30 mouse cellular contexts compared by ENCODE assay signal in the genomic region with DNA sequence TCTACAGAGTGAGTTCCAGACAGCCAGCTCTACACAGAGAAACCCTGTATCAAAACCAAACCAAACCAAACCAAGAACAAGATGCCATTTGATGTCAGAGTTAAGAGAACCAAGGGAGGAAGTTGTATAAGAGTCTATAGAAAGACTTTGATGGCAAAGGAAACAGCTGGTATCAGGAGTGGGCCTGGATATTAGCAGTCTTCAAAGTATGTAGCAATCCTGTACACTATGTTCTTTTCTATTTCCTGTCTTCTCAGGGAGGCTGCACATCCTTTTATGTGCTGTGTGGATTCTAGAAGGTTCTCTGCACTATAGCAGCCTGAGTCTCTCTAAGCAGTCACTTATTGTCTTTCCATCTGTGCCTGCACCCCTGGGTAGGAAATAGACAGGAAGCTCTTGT. TPM values are rescaled to one million over a fixed set of nuclear protein-coding genes. Genes with fewer than 3 reads are reported as not detected.
DNase-seq lines count a peak whose midpoint lies in the region; ATAC-seq and TF ChIP-seq lines count a peak whose summit lies in the region.
"Had no signal": no experiment of that assay in that cellular context is flagged by ENCODE, and none has a peak within 500 bp of the region (broad histone marks: within the 10 kb centered on the region; RNA-seq: fewer than 3 reads in every experiment).

No protein-coding gene starts in this region.

- no peak overlapping the region for H3K4me2 ChIP-seq in heart, postnatal 0 days (ENCODE audit: low read depth, low read length)
- no peak overlapping the region for H3K4me2 ChIP-seq in lung, postnatal 0 days (replicated peaks; ENCODE audit: low read depth, low read length)
- H3K4me2 ChIP-seq: embryonic facial prominence, embryonic 15.5 days; forebrain, embryonic 15.5 days; heart, embryonic 13.5 days; hindbrain, embryonic 13.5 days had no signal

- H3K4me3 ChIP-seq in heart, postnatal 0 days (ENCODE audit: low read depth, low read length) = no peak overlapping the region
- H3K4me3 ChIP-seq in lung, postnatal 0 days (ENCODE audit: low read depth, low read length) = no peak overlapping the region
- H3K4me3 ChIP-seq: embryonic facial prominence, embryonic 15.5 days; erythroblast, embryonic 14.5 days; forebrain, embryonic 10.5 days; forebrain, embryonic 15.5 days; heart, embryonic 13.5 days; hindbrain, embryonic 13.5 days had no signal

- no peak for TF ChIP-seq CTCF in heart, postnatal 0 days (IDR thresholded peaks at IDR 0.05; ENCODE audit: low read depth)
- TF ChIP-seq CTCF in lung, postnatal 0 days (IDR thresholded peaks at IDR 0.05) = no peak

- no peak for ATAC-seq in heart, postnatal 0 days (ENCODE audit: insufficient read depth, low read depth)
- ATAC-seq in lung, postnatal 0 days = no peak; the same call in 1 of the 2 replicates
- ATAC-seq: forebrain, embryonic 15.5 days; hindbrain, postnatal 0 days had no signal

- peak; percentile 74; the same call in 1 of the 2 replicates for TF ChIP-seq EP300 in heart, postnatal 0 days (IDR thresholded peaks at IDR 0.05; ENCODE audit: low read depth)
- TF ChIP-seq EP300 in lung, postnatal 0 days (IDR thresholded peaks at IDR 0.05) = peak; percentile 84

- H3K9ac ChIP-seq in heart, postnatal 0 days (replicated peaks; ENCODE audit: low read depth, low read length) = no peak overlapping the region
- no peak overlapping the region for H3K9ac ChIP-seq in lung, postnatal 0 days (replicated peaks; ENCODE audit: low read depth)
- H3K9ac ChIP-seq: embryonic facial prominence, embryonic 15.5 days; forebrain, embryonic 15.5 days; heart, embryonic 13.5 days; hindbrain, embryonic 13.5 days had no signal

- peak; percentile 51 for DNase-seq in heart, postnatal 0 days (ENCODE audit: low spot score)
- DNase-seq in heart, postnatal 25 days (ENCODE audit: low spot score) = no peak
- DNase-seq in lung, postnatal 0 days (ENCODE audit: low spot score) = peak; percentile 78
- no peak for DNase-seq in lung, postnatal 25 days (ENCODE audit: low spot score)
- peak; percentile 33 for DNase-seq in 416B (ENCODE audit: low read depth)
- peak; percentile 80 for DNase-seq in naive thymus-derived CD4-positive, alpha-beta T cell, adult 2 months (ENCODE audit: low read depth)
- DNase-seq in adrenal gland, adult 8-10 months = no peak
- DNase-seq in ovary, postnatal 36 days (ENCODE audit: low spot score) = no peak
- DNase-seq: adrenal gland, adult 2 months; cerebellum, adult 11 months; cerebellum, adult 8-10 months; cerebellum, postnatal 14 days; embryo, embryonic 11 days; gastrocnemius, postnatal 36 days; heart, adult 11 months; heart, postnatal 10 days had no signal

- H3K4me1 ChIP-seq in heart, postnatal 0 days (ENCODE audit: control insufficient read depth, insufficient read depth) = 0 out of 2 replicates have a peak, but pooled peaks cover 6% of the 10 kb centered on the region
- peaks cover 5% of the 10 kb centered on the region; the same call in 1 of the 2 replicates for H3K4me1 ChIP-seq in lung, postnatal 0 days (ENCODE audit: insufficient read depth, low read depth, low read length)

- intact Hi-C loops in heart, postnatal 25 days (cut with DNase I) = loop anchor here (5.0 kb wide), 2 partner anchors 126 to 196 kb away; partner anchors contain the start of genes Fiz1 and Zfp524

- H3K9me3 ChIP-seq in heart, postnatal 0 days (replicated peaks; ENCODE audit: control insufficient read depth, low read length) = no peaks in the 10 kb centered on the region
- H3K9me3 ChIP-seq in lung, postnatal 0 days (ENCODE audit: low read length) = no peaks in the 10 kb centered on the region
- H3K9me3 ChIP-seq: embryonic facial prominence, embryonic 15.5 days; forebrain, embryonic 10.5 days; forebrain, embryonic 15.5 days; heart, embryonic 13.5 days; hindbrain, embryonic 13.5 days had no signal

- peak overlapping the region; percentile 55 for H3K27ac ChIP-seq in heart, postnatal 0 days (ENCODE audit: low read depth)
- H3K27ac ChIP-seq in lung, postnatal 0 days (ENCODE audit: low read length) = peak overlapping the region; percentile 35; the same call in 1 of the 2 replicates
- H3K27ac ChIP-seq: embryonic facial prominence, embryonic 15.5 days; forebrain, embryonic 10.5 days; forebrain, embryonic 15.5 days; heart, embryonic 13.5 days; hindbrain, embryonic 13.5 days; hindbrain, postnatal 0 days had no signal

- no peaks in the 10 kb centered on the region for H3K36me3 ChIP-seq in heart, postnatal 0 days (replicated peaks; ENCODE audit: control insufficient read depth, insufficient read depth, low read length)
- H3K36me3 ChIP-seq in lung, postnatal 0 days (ENCODE audit: insufficient read depth, low read length) = no peaks in the 10 kb centered on the region
- H3K36me3 ChIP-seq: embryonic facial prominence, embryonic 15.5 days; forebrain, embryonic 15.5 days; heart, embryonic 13.5 days; hindbrain, embryonic 13.5 days had no signal

- H3K27me3 ChIP-seq in heart, postnatal 0 days (ENCODE audit: control insufficient read depth, insufficient read depth, low read length) = no peaks in the 10 kb centered on the region
- no peaks in the 10 kb centered on the region for H3K27me3 ChIP-seq in lung, postnatal 0 days (replicated peaks; ENCODE audit: insufficient read depth, low read length)
- H3K27me3 ChIP-seq: embryonic facial prominence, embryonic 15.5 days; forebrain, embryonic 15.5 days; heart, embryonic 13.5 days; hindbrain, embryonic 13.5 days had no signal

RNA-seq across cellular contexts. Expression of gene Ube2s, which starts 4.2 kb away (rescaled TPM):
- 440 and 486 TPM in 2 replicates for total RNA-seq in heart, postnatal 0 days (2014; rRNA removed; ENCODE audit: low replicate concordance)
- polyA plus RNA-seq in heart, postnatal 0 days (2015; fragmentation: Nextera tagmentation; extraction: Ambion mirVana) = 156 and 174 TPM in 2 replicates
- 10 to 100 TPM; 84.6 to 93.3 TPM for total RNA-seq in heart, postnatal 25 days (2021)
- 158 and 162 TPM in 2 replicates for polyA plus RNA-seq in lung, postnatal 0 days (2015; fragmentation: Nextera tagmentation; extraction: Ambion mirVana)
- total RNA-seq in adrenal gland, adult 8-10 months (2022) = 100 to 1,000 TPM in 3 of 4 experiments, 10 to 100 TPM in 1; 96.8 to 127 (median 118) TPM

RNA-seq across cellular contexts. Expression of gene Rpl28, which starts 23.9 kb away (rescaled TPM):
- total RNA-seq in heart, postnatal 0 days (2014; rRNA removed; ENCODE audit: low replicate concordance) = 141 and 173 TPM in 2 replicates
- polyA plus RNA-seq in heart, postnatal 0 days (2015; fragmentation: Nextera tagmentation; extraction: Ambion mirVana) = 259 and 269 TPM in 2 replicates
- 100 to 1,000 TPM; 489 to 533 TPM for total RNA-seq in heart, postnatal 25 days (2021)
- 282 and 294 TPM in 2 replicates for polyA plus RNA-seq in lung, postnatal 0 days (2015; fragmentation: Nextera tagmentation; extraction: Ambion mirVana)
- total RNA-seq in adrenal gland, adult 8-10 months (2022) = 100 to 1,000 TPM; 593 to 922 (median 693) TPM

RNA-seq across cellular contexts. Expression of gene Tmem238, which starts 27.1 kb away (rescaled TPM):
- 2.2 and 21.0 TPM in 2 replicates for total RNA-seq in heart, postnatal 0 days (2014; rRNA removed; ENCODE audit: low replicate concordance)
- polyA plus RNA-seq in heart, postnatal 0 days (2015; fragmentation: Nextera tagmentation; extraction: Ambion mirVana) = 8.0 and 8.6 TPM in 2 replicates
- 1 to 10 TPM; 3.5 to 4.3 TPM for total RNA-seq in heart, postnatal 25 days (2021)
- 39.2 and 45.4 TPM in 2 replicates for polyA plus RNA-seq in lung, postnatal 0 days (2015; fragmentation: Nextera tagmentation; extraction: Ambion mirVana)
- 10 to 100 TPM in 2 of 4 experiments, 1 to 10 TPM in 2; 7.2 to 11.8 (median 10.1) TPM for total RNA-seq in adrenal gland, adult 8-10 months (2022)

RNA-seq across cellular contexts. Expression of gene Shisa7, which starts 27.9 kb away (rescaled TPM):
- 0.23 TPM in 1 of 2 replicates, not detected in the other for total RNA-seq in heart, postnatal 0 days (2014; rRNA removed; ENCODE audit: low replicate concordance)
- not detected in 2 replicates for polyA plus RNA-seq in heart, postnatal 0 days (2015; fragmentation: Nextera tagmentation; extraction: Ambion mirVana)
- under 1 TPM in 1 of 2 experiments, not detected in 1; 0.08 TPM for total RNA-seq in heart, postnatal 25 days (2021)
- polyA plus RNA-seq in lung, postnatal 0 days (2015; fragmentation: Nextera tagmentation; extraction: Ambion mirVana) = 0.43 and 0.51 TPM in 2 replicates
- total RNA-seq in adrenal gland, adult 8-10 months (2022) = 1 to 10 TPM; 2.0 to 5.6 (median 4.0) TPM
- total RNA-seq: gastrocnemius, adult 8-10 months; gastrocnemius, postnatal 36 days; MEL had no signal
- polyA plus RNA-seq: erythroblast, embryonic 14.5 days had no signal

RNA-seq across cellular contexts. Expression of gene Tmem190, which starts 33.8 kb away (rescaled TPM):
- total RNA-seq in heart, postnatal 0 days (2014; rRNA removed; ENCODE audit: low replicate concordance) = not detected in 2 replicates
- polyA plus RNA-seq in heart, postnatal 0 days (2015; fragmentation: Nextera tagmentation; extraction: Ambion mirVana) = not detected in 2 replicates
- not detected for total RNA-seq in heart, postnatal 25 days (2021)
- 0.55 and 0.74 TPM in 2 replicates for polyA plus RNA-seq in lung, postnatal 0 days (2015; fragmentation: Nextera tagmentation; extraction: Ambion mirVana)
- not detected for total RNA-seq in adrenal gland, adult 8-10 months (2022)
- total RNA-seq: adrenal gland, adult 2 months; adrenal gland, postnatal 4 days; common myeloid progenitor, adult 5-6 weeks; gastrocnemius, adult 8-10 months; gastrocnemius, postnatal 36 days; heart, postnatal 10 days; hematopoietic stem cell, adult 5-6 weeks; hindbrain, postnatal 0 days; MEL had no signal
- polyA plus RNA-seq: adrenal gland, adult 2 months; brain, embryonic 14.5 days; embryonic facial prominence, embryonic 11.5 days; erythroblast, embryonic 14.5 days; forebrain, embryonic 10.5 days; forebrain, embryonic 15.5 days; heart, embryonic 13.5 days; hindbrain, embryonic 13.5 days; hindbrain, postnatal 0 days had no signal

Comparison
In these comparisons a context has a peak if more than half of its experiments do, and no peak if none do; other contexts are left out.
1. DNase-seq: peak in heart, postnatal 0 days (single experiment), lung, postnatal 0 days (single experiment), 416B (single experiment) and naive thymus-derived CD4-positive, alpha-beta T cell, adult 2 months (single experiment); none in heart, postnatal 25 days (single experiment), lung, postnatal 25 days (single experiment), adrenal gland, adult 8-10 months (single experiment) and ovary, postnatal 36 days (single experiment).